Mouse (Mus musculus) lung, adult 2 months (tissue): ENCODE results near the gene Abcb6. TPM values are rescaled to one million over a fixed set of nuclear protein-coding genes. Genes with fewer than 3 reads are reported as not detected.

Source experiments
- DNase-seq: peaks from one replicate; pipeline ENCODE4 v3.0.0; 2022
- H3K4me1 ChIP-seq: fragments of 200-500 bp; 2 replicates; pipeline ENCODE4 v1.6.1; 2011; ENCODE audit warnings: low read length; ENCODE audit not compliant: control insufficient read depth, insufficient read depth
- H3K4me3 ChIP-seq: fragments of 200-500 bp; replicated peaks from 2 replicates; pipeline ENCODE3; 2011; ENCODE audit warnings: low read depth, mild to moderate bottlenecking, control low read depth, low read length; ENCODE audit errors: extremely low read depth
- CTCF ChIP-seq: fragments of 200-500 bp; IDR thresholded peaks from 2 replicates; pipeline ENCODE4 v1.5.1; 2011; ENCODE audit warnings: mild to moderate bottlenecking, low read length, control low read depth; ENCODE audit not compliant: insufficient read depth
- POLR2A ChIP-seq: fragments of 200-500 bp; IDR thresholded peaks from 2 replicates; pipeline ENCODE4 v1.6.1; 2011; ENCODE audit warnings: low read depth, mild to moderate bottlenecking, control low read depth, low read length, borderline replicate concordance; ENCODE audit errors: extremely low read depth
- WGBS: fragments of 180-500 bp; shearing (Covaris S2); methylation state at CpG from one replicate; pipeline ENCODE4 v1.1.7; 2018; 5-methylcytosine and 5-hydroxymethylcytosine counted together
- polyA plus RNA-seq: library from polyadenylated mRNA; depleted of rRNA; stranded (reverse); fragments of >200 nt; gene quantifications from 2 replicates; pipeline ENCODE4 v1.2.3, GENCODE M21; 2012

The Abcb6 gene
- polyA plus RNA-seq, 1 experiment, result 18.7 TPM

DNA sequence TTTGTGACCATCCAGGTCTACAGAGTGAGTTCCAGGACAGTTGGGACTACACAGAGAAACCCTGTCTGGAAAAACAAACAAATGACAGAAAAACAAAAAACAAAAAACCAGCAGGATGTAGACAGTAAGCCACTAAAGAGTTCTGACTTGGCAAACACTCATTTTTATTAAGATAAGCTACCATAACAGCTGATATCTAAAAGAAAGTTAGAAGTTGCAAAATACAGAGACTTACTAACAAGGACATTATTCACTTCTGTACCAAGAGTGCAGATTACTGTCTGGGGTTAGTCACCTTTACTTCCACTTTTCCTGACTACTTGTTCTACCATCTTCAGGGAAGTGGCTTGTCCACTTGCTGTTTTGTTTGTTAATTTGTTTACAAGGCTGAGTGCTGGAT, 21.2 kb downstream of the Abcb6 start:
- TF ChIP-seq POLR2A, result no peak
- TF ChIP-seq CTCF, result no peak
- H3K4me1 ChIP-seq, result no peaks in the 10 kb centered on the region
- no peak for DNase-seq
- no peak overlapping the region for H3K4me3 ChIP-seq

DNA sequence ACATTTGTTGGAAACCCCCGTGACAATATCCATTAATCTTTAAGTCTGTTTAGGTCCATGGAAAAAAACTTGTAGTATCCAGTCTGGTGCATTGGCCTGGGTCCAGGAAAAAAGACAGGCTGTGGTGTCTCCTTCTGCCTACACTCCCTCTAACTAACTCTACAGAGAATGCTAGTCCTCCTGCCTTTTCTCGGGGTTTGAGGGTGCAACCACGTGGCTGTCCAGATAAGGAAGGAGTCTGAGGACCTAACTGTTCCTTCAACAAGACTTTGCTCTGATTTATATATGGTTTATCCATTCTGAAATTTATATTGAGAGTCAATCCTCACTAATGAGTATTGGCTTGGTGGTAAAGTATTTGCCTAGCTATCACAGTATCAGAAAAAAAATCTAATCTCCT, 24.4 kb downstream of the Abcb6 start:
- no peak overlapping the region for H3K4me3 ChIP-seq
- no peak for DNase-seq
- H3K4me1 ChIP-seq, result no peaks in the 10 kb centered on the region
- 43% methylated on average over 3 of the region's 3 CpGs for WGBS
- no peak for TF ChIP-seq CTCF

DNA sequence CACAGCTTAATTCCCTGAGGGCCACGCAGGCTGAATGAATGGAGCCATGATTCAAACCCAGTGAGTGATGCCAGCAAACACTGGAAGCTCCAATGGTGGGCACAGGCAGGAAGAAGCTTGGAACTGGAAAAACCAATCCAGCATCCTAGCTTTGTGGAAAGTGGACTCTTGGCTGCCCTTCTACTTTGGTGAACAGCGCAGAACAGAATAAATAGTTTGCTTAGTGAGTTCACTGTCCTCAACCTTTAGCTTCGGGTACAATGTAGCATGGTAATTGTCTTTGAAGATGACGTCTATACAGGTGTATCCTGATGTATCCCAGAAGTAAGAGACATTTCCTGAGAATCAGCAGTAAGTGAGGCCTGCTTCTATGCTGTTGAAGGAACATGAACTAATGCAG, 31.5 kb downstream of the Abcb6 start:
- Histone ChIP-seq H3K4me1 (peaks cover 2% of the 10 kb centered on the region; the same call in 1 of the 2 replicates), H3K4me3 (no peak overlapping the region)
- WGBS, result 85% methylated on average over 4 of the region's 4 CpGs
- TF ChIP-seq POLR2A, result no peak
- TF ChIP-seq CTCF, result no peak
- no peak for DNase-seq

DNA sequence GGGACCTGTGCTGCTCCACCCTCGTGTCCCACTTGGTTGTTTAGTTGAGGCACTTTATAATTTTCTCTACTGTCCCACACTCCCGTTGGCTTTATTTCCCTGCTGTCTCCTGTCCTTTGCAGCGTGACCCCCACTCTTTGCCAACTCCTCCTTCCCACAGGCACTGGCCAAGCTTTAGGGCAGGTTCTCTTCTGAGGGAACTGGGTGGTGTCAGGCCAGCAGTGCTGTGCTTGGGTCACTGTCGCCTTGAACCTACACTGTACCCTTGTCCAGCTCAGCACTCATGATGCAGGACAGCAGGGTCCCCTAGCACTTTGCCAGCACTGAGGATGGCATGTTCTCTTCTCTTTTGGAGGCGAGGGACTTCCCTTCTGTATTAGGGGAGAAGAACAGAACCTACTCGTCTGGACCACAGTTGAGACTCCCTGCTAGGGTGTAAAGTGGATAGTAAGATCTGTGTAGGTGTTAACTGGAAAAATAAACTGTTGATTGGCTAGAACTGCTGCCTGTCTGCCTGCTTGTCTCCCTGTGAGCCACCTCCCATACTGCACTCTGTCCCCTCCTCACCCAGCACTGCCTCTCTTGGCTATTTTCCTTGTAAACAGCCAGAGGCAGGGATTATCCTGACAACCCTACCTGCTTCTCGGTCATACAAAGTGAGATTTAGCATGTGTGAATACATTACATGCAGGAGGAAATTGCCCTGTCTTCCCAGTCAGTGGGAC, 32.6 kb downstream of the Abcb6 start:
- H3K4me1 ChIP-seq, result peaks cover 6% of the 10 kb centered on the region; the same call in 1 of the 2 replicates
- TF ChIP-seq POLR2A (no peak), CTCF (no peak)
- no peak for DNase-seq
- 83% methylated on average over 7 of the region's 7 CpGs for WGBS
- no peak overlapping the region for H3K4me3 ChIP-seq

DNA sequence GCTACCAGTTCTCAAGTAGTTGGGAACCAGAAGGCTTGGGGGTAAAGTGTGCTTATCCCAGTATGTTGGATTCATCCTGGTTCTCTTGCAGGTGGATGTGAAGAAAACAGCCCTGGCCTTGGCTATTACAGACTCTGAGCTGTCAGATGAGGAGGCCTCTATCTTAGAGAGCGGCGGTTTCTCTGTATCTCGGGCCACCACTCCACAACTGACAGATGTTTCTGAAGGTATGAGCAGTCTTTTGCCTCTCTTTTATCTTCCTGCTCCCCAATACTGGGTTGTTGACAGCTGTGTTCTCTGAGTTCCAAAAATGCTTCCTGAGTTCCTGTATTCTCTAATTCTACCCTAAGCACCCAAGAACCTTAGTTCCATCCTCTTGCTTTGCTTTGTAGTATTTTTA, 34.6 kb downstream of the Abcb6 start:
- no peak for DNase-seq
- Histone ChIP-seq H3K4me1 (peaks cover 9% of the 10 kb centered on the region), H3K4me3 (no peak overlapping the region)
- TF ChIP-seq CTCF (no peak), POLR2A (no peak)
- 94% methylated on average over 3 of the region's 3 CpGs for WGBS

DNA sequence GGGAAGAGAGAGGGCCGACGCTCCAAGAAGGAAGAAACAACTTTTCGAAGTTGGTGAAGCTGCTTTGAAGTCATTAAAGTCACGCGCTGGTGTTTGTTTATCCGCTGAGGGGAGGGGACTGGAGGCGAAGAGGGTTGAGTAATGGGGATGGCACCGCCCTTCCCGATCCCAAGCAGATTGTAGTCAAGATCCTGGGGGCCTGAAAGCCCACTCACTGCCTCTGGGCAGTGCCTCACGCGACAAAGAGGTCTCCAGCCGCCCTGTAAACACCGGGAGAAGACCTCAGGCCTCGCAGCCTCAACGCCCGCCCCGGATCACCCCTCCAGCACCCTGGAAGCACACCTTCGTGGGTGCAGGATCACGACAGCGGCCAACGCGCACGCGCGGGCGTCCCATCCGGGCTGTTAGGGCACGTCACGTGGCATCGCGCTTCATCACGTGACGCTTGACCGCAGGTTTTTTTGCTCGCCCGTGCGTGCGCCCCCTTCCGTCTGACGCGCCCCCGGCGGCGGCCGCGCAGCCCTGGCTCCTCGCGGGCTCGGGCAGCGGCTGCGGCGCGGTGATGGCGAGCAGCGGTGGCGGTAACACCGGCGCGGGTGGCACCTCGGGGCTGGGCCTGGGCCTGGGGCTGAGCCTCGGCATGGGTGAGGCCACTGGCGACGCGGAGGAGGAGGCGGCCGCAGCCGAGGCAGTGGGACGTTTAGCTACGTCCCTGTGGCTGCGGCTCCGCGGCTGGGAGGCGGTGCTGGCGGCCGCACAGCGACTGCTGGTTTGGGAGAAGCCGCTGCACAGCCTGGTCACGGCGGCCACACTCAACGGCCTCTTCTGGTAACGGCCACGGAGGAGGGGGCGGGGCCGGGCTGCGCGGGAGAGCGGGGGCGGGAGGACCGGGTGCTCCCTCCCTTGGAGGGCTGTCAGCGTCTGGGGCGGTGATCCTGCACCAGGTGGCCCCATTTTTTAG, 37.6 kb downstream of the Abcb6 start, which contains the start of the genes Cnppd1 and Retreg2:
Gene Cnppd1, minus strand, starts transcription at position 411 of the 961 bp plus-strand sequence.
Gene Retreg2, plus strand, starts transcription at position 478 of the 961 bp plus-strand sequence.
- peak; percentile 95 for TF ChIP-seq POLR2A
- no peak; the same call in 1 of the 2 replicates for TF ChIP-seq CTCF
- DNase-seq, result peak; percentile 98
- Histone ChIP-seq H3K4me1 (peaks cover 9% of the 10 kb centered on the region), H3K4me3 (peak within 1 kb of the TSS; percentile 97)
- under 1% methylated on average over 90 of the region's 91 CpGs for WGBS

DNA sequence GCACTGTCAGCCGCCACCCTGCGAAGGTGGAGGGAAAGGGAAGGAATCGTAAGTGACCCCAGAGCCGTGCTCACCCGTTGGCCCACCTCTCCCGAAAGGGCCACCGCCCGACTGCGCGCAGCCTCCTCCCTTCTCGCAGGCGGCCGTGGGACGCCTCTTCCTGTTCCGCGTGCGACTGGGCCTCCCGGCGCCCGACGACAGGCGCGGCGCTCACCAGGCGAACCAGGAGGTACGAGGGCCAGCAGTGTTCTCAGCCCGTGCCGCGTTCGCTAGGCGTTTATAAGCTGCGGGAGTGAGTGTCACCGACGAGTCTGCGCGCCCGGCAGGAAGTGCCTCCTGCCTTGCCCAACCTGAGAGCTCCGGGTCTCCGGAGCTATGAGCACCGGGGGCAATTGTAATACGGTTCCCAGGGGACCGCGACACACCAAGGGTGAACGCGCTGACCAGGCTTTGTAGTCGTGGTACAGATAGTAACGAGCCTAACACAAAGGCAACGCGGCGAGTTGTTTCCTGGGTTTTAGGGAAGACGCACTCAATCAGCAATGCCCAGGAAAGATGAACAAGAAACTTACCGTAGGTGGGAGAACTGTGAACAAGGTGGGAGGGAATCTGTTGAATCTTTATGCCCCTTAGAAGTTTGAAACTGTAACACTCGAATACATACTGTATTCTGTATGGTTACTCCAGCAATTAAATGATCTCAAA, 38.6 kb downstream of the Abcb6 start:
- no peak for TF ChIP-seq CTCF
- TF ChIP-seq POLR2A, result peak; percentile 90; the same call in 1 of the 2 replicates
- peak overlapping the region; percentile 97 for H3K4me3 ChIP-seq
- under 1% methylated on average over 53 of the region's 53 CpGs for WGBS
- peak; percentile 81 for DNase-seq
- H3K4me1 ChIP-seq, result peaks cover 9% of the 10 kb centered on the region

DNA sequence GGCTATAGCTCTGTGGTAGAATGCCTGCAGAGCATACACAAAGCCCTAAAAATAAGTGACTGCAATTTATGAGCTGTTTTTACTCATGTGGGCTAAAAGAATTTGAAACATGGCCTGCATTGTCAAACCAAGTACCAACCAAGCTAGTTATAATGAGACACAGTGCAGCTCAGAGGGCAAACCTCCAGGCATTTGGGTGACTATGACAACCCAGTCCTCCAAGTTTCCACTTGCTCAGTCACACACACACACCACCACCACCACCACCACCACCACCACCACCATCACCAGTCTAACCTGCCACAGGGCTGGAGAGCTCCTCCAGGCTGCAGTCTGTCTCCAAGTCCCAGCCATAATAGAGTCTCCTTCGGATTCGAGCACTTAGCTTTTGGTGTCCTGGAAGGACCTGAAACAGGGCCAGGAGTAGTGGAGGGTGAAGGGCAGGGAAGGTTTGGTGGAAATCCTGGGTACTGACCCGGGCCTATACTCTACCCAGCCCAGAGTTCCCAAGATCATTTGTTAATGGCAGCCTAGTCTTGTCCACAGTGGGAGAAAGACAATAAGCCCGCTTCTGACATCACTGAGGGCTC, 39.5 kb downstream of the Abcb6 start:
- no peak for TF ChIP-seq POLR2A
- TF ChIP-seq CTCF, result no peak
- peak overlapping the region; percentile 97 for H3K4me3 ChIP-seq
- no peak for DNase-seq
- peaks cover 9% of the 10 kb centered on the region for H3K4me1 ChIP-seq
- 23% methylated on average over 4 of the region's 4 CpGs for WGBS

DNA sequence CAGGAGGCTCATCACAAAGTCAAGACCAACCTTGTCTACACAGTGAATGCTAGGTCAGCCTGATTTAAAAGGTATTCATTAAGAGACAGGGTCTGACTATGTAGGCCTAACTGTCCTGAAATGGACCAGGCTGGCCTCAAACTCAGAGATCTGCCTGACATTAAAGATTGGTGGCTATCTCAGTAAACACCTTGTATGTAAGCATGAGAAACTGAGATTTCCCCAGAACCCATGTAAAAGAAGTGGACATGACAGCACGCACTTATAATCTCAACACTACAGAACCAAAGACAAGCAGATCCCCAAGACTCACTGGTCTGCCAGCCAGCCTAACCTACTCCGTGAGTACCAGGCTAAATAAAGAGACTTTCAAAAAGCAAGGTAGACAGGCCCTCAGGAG, 41.7 kb downstream of the Abcb6 start:
- Histone ChIP-seq H3K4me3 (no peak overlapping the region), H3K4me1 (peaks cover 6% of the 10 kb centered on the region)
- 96% methylated on average over 2 of the region's 2 CpGs for WGBS
- TF ChIP-seq POLR2A (no peak), CTCF (no peak)
- no peak for DNase-seq
